Mouse (Mus musculus) MEL-GATA-1-ER (cell line): ENCODE data around the gene Gpc2.

Source experiments
- DNase-seq: peaks from one replicate; pipeline ENCODE4 v3.0.0-alpha.2; 2012; ENCODE audit warnings: low read depth; ENCODE audit errors: extremely low read depth

Gene Gpc2

GRCm38 (mm10) chr5:138279585-138280424 is at the start of gene Gpc2, which contains the start of the genes Gm43720 and Stag3:
Gene Gpc2 (minus strand): TSS chr5:138280005.
Gene Gm43720 (minus strand): TSS chr5:138279958.
Gene Stag3 (plus strand): TSS chr5:138280240.
- no peak for DNase-seq

- no peak for DNase-seq
Observed at GRCm38 (mm10) chr5:138312795-138313194, 33.0 kb upstream of the Gpc2 start.

GRCm38 (mm10) chr5:138299613-138300012 is 19.8 kb upstream of the Gpc2 start:
- DNase-seq: no peak

GRCm38 (mm10) chr5:138294158-138294557 is 14.4 kb upstream of the Gpc2 start:
- peak; percentile 36 for DNase-seq

GRCm38 (mm10) chr5:138291638-138292037 is 11.8 kb upstream of the Gpc2 start:
- DNase-seq: no peak

DNA sequence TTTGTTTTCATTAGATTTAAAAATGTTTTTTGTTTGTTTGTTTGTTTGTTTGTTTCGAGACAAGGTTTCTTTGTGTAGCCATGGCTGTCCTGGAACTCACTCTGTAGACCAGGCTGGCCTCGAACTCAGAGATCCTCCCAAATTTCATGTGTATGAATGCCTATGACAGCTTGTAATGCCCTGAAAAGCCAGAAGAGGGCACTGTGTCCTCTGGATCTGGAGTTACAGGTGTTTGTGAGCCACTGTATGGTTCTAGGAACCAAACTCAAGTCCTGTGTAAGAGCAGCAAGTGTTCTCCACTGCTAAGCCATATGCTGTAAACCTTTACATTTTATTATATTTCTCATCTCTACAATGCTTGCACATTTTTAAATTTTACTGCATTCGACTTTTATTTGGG is 8.1 kb upstream of the Gpc2 start:
- DNase-seq: no peak

DNA sequence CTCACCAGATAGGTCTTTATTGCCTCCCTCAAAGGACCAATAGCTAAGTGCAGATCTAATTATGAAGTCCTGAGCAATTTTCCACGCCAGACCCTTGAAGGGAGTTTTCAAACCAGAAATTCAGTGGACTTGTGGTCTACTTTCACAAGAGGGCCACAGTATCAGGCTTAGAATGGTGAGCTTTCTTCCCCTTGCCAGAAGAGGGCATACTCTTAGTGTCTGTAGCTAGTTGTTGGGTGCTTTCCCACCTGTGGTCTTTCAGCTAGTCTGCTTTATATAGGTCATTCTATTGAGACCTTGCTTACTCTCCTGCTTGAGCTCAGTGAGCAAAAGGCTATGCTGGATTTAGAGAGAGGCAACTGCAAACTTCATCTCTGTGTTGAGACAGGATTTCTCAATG is 3.7 kb upstream of the Gpc2 start:
- DNase-seq: no peak

DNA sequence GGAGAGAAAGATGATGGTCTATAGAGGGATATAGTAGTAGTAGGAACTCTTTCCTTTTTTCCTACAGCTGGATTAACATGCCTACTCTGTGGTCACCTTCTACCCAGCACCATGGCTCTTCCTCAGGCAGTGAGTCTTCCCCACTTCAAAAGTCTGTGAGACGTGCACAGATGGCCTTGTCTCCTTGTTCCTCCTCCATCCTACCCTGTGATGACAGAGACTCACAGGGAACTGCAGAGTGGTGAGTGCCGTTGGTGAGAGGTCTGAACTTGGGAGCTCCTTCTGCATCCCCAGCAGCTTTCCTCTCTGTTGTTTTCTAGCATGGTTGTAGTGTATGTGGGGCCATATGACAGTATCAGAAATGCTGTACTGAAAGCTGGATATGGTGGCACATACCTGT is 2.0 kb upstream of the Gpc2 start:
- no peak for DNase-seq

DNA sequence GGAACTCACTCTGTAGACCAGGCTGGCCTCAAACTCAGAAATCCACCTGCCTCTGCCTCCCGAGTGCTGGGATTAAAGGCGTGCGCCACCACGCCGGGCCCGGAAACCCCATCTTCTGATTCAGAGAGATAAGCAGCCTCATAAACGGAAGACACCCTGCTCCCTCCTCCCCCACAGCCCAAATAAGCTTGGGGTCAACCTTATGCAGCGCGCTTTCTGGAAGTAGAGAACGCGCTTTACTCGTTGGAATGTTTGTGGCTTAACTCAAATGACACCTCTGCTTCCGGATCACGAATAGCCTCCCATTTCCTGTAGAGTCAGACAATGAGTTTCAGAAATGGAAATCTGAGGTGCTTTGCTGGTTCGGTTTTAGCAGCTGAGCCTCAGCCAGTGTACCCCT is 1.0 kb upstream of the Gpc2 start:
- DNase-seq: no peak

- no peak for DNase-seq
Observed at GRCm38 (mm10) chr5:138280425-138280768, 592 bp upstream of the Gpc2 start.

DNA sequence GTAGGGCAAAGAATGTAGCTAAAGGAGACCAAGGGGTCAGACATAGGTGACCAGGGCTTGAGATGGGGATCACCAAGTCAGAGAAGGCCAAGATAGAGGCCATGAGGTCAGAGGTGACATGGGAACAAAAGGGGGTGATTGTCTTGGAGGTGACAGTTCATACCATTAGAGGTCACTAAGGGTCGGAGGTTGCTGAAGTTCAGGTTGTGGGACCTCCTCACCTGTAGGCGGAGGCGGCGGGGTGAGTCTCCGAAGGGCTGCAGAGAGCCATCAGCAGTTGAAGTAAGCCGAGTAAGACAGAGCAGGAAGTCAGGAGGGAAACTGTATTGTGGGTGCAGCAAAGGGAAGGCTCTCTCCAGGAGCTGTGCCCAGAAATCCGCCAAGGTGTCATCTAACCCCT is 1.8 kb downstream of the Gpc2 start:
- DNase-seq: no peak

GRCm38 (mm10) chr5:138275216-138276050 is 4.4 kb downstream of the Gpc2 start:
- no peak for DNase-seq

- DNase-seq: no peak
Observed at GRCm38 (mm10) chr5:138274186-138274585, 5.6 kb downstream of the Gpc2 start.

DNA sequence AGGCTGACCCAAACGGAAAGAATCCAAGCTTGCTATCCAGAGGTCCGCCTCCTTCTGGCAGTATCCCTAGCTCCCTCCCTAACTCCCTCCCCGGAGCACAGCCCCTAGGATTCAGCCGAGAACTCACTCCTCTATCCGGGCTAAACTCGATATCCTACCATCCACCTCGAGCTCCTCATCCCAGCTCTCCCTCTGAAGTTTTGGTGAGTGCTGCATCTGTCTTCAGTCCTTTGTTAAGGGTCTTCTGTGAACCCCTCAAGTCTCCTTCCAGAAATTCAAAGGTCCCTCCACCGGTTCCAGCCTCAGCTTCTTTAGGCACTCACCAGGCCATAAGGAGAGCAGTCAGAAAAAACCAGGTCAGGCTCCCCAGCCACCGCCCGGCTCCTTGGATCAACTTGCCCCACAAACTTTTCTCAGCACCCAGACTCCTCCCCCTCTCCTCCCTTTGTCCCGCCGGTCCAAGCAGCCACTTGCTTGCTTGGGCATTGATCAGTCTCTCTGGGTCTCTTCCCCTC is 7.3 kb downstream of the Gpc2 start, which contains the start of gene Gal3st4:
Gene Gal3st4, minus strand, starts transcription at position 432 of the 515 bp plus-strand sequence.
- no peak for DNase-seq

DNA sequence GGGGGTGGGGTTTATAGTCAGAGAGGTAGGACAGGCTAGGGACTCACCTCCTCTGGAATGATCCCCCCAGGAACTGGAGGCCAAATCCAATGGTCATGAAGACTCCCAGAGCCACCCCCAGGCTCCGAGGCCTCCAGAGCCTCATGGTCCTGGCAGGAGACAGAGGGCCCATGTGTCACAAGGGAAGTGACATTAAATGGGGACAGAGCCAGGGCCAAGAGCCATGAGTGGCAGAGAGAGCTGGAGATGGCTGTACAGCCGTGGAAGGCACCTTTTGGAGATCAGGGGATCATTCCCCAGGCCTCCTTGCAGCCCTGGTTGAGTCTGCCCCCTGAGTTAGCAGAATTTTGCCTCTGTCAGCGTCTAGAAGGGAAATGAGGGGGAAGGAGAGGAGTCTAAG is 8.6 kb downstream of the Gpc2 start:
- DNase-seq: no peak

- no peak for DNase-seq
Observed at GRCm38 (mm10) chr5:138268980-138269379, 10.8 kb downstream of the Gpc2 start.

DNA sequence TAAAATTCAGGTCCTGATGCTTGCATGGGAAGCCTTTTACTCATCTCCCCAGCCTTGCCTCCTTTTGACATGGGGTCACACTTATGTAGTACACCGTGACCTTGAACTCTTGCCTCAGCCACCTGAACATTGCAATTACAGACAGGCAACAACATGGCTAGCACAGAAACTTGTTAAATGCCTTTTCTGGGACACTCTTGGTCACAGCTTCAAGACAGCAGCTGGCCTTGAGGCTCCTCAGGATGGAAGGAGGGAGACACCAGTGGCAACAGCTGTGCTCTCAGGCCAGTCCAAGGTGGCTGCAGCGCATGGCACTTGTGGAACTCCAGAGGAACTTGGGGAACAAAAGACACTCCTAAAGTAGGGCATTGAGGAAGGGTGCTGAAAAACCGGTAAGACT is 12.7 kb downstream of the Gpc2 start:
- no peak for DNase-seq

DNA sequence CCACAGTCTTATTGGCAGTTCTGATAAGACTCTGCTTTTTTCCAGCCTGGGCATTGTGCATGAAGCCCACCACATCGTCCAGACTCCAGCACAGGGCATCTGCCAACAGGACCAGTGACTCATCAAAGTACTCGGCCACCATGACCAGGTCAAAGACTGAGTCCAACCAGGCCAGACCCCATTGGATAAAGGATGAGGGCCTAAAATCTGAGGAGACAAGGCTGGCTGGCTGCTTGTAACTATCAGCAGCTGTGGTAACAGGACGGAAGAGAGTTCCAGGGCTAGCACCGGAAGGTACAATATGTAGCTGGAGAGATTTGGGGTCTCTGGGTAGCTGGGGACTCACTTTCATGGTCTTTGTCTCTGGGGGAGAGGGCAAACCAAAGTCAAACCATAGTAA is 14.1 kb downstream of the Gpc2 start:
- no peak for DNase-seq

- no peak for DNase-seq
Observed at GRCm38 (mm10) chr5:138264207-138264578, 15.6 kb downstream of the Gpc2 start.

GRCm38 (mm10) chr5:138263260-138264206 is 16.3 kb downstream of the Gpc2 start, which contains the start of gene BC037034:
Gene BC037034 (minus strand): TSS chr5:138264033.
- DNase-seq: peak; percentile 85
